Mouse (Mus musculus) T-helper 17 cell (primary cell): ENCODE data around the gene Mcm3ap.

Source experiments
- in situ Hi-C, 2 experiments: fragments of 300-600 bp; cut with MboI, MseI; formaldehyde crosslinking; loops; 1 replicate in 1 of 2; 2 replicates in 1 of 2; pipeline ENCODE4 v1.15.1; 2025; ENCODE audit warnings: high pct_unique_total_duplicates in 2 of 2

Mcm3ap gene

GRCm38 (mm10) chr10:76493527-76493926 is 24.8 kb downstream of the Mcm3ap start:
- in situ Hi-C loops: no loop called here

DNA sequence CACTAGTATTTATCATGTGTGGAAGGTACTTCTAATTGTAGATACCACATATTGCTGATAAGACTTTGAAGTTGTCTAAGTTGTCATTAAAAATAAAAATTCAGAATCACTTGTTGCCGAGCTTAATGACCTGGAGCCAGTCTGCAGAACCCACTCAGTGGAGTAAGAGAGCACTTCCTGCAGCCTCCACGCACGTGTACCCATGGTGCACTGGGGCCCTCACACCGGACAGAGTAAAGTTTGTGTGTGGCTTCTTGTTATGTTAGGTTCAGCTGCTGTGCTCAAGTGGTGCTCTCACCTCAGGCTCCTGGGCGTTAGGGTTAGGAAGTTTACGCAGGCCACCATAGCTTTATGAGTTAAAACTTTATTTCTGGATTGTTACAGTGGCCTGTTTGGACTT is 26.8 kb downstream of the Mcm3ap start:
- in situ Hi-C loops: no loop called here

DNA sequence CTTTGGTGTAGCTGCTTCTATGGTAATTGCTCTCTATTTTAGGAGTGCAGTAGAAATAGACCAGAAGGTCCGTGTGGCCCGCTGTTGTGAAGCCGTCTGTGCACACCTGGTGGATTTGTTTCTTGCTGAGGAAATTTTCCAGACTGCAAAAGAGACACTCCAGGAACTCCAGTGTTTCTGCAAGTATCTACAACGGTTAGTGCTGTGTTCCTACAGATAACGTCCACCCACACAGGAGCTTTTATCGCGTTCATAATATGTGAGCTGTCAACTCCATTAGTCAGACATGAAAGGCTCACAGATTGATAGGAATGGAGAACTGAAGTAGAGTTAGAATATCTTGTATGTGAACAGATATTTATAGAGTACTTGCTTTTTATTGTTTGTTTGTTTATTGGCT is 27.6 kb downstream of the Mcm3ap start:
- in situ Hi-C loops: no loop called here

DNA sequence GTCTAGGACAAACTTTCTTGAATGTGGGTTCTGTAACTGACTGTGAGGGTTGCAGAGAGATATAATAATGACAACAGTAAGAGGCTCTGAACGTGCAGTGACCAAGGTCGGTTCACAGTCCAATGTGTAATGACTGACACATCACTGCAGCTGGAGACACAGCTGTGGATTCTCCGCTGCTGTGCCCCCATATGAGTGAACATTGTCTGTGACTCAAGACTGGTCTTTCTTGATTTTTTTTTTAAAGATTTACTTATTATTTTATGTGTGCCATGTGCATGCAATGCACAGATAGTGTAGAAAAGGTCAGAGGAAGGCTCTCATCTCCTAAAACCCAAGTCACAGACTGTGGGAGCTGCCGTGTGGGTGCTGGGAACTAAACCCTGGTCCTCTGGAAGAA is 28.8 kb downstream of the Mcm3ap start:
- in situ Hi-C loops: no loop called here

- in situ Hi-C loops: no loop called here
Observed at GRCm38 (mm10) chr10:76504271-76504943, 35.7 kb downstream of the Mcm3ap start.

GRCm38 (mm10) chr10:76505865-76506264 is 37.1 kb downstream of the Mcm3ap start:
- in situ Hi-C loops: no loop called here

DNA sequence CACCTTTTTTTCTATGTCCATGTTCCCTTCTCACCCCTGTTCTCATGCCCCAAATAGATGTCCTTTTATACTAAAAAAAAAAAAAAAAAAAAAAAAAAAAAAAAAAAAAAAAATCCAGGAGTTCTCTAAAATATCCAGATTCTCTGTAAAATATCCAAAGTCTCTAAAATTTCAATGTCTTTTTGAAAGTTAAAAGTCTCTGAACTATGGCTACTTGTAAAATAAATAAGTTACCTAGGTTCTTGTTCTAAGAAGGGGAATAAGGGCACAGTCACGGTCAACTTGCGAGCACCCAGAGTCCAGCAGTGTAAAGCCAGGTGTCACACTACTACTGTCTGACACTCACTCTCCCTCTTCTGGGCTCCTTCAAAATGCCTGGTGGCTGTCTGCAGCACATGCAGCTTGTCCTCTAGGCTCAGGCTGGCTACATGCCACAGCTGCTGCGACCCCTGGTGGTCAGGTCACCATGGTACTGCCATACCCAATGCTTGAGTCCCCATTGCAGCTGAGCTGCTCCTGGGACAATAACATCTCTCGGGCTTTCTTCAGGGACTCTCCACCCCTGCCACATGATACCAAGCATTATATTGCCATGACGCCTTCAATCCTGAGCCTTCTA is 44.3 kb downstream of the Mcm3ap start:
- in situ Hi-C loops: no loop called here

- in situ Hi-C loops: no loop called here
Observed at GRCm38 (mm10) chr10:76530922-76531321, 62.2 kb downstream of the Mcm3ap start.

GRCm38 (mm10) chr10:76531375-76531774 is 62.6 kb downstream of the Mcm3ap start, which contains the start of gene Lss:
Lss (plus strand) TSS chr10:76531588.
- in situ Hi-C loops: no loop called here

DNA sequence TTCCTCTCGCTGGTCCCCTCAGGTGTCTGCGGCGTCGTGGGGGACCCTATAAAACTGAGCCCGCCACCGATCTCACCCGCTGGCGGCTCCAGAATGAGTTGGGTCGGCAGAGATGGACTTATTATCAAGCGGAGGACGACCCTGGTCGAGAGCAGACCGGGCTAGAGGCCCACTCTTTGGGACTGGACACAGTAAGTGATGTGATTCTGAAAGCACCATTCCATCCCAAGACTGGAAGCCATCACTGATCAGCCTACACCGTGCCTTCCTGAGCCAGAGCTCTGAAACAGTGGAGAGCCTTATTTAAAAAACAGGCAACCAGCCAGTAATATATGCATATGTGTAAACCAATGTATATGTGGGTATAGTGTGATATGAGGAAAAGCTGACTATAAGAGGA is 63.1 kb downstream of the Mcm3ap start:
- in situ Hi-C loops: no loop called here

GRCm38 (mm10) chr10:76535526-76535925 is 66.8 kb downstream of the Mcm3ap start:
- in situ Hi-C loops: no loop called here

DNA sequence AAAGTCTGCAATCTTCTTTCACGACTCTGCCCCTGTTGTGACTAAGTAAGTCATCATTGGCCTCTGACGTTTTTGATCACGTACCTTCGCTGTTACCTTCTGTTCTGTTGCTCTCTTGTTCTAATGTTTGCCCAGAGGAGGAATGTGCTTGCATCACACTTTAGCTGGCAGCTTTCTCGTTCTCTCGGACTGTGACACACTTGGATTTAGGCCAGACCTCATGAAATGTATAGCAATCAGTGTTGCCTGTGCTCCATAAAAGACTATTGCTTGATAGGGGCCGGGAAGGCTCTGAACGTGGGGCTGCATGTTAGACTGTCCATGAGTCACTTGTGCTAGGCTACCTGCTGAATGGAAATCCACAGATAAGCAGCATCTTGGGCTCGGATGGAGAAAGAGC is 68.9 kb downstream of the Mcm3ap start:
- in situ Hi-C loops: no loop called here

DNA sequence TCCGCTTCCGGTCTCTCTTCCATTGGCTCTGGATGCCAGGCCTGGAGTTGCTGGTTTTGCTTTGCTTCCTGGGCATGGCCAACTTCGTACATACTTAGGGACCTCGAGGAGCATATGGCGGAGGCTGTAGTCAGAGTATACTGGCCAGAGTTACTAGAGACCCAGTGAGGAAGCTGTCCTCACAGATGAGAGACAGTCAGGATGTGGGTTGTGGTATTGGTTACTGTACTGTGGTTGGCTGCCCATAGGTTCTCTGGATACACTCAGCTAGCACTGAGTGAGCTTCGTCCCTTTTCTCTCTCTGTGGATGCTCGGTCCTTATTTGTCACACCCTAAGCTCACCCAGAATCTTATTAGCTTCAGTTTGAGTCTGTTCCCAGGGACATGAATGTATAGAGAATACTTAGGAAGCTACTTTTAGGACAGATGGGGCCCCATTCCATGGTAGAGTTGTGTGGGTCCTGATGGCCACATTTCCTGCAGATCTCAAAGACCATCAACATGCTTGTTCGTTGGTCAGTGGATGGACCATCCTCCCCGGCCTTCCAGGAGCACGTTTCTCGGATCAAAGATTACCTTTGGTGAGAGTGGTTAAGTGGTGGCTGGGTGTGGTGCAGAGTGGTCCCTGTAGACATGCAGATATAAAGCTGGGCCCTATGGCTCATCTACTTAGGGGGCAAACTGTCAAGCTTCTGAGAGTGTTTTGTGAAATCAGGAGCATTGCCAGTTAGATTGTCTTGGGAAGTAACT is 72.8 kb downstream of the Mcm3ap start:
- in situ Hi-C loops: loop anchor here in 1 of 2 experiments (10.0 kb wide), 1 partner anchor 483 kb away; no protein-coding TSS in a partner anchor

- in situ Hi-C loops: loop anchor here in 1 of 2 experiments (10.0 kb wide), 1 partner anchor 482 kb away; no protein-coding TSS in a partner anchor
Observed at GRCm38 (mm10) chr10:76542636-76543375, 74.1 kb downstream of the Mcm3ap start.

- in situ Hi-C loops: loop anchor here in 1 of 2 experiments (10.0 kb wide), 1 partner anchor 478 kb away; no protein-coding TSS in a partner anchor
Observed at GRCm38 (mm10) chr10:76546566-76546965, 77.8 kb downstream of the Mcm3ap start.

DNA sequence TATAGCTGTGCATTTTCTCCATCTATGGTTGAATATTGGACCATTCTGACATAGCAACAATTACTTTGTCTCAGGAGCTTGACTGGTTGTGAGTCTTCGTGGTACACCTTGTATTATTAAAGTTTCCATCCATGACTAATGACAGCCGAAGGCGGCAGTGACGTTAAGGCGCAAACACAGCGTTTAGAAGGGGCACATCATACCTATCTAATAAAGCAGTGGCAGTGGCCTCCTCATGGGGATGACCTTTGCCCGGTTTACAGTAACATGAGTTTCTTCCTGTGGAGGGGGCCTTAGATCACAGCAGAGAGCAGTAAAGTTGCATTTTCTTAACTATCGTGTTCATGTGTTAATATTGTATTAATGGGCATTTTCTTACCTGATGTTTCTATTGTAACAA is 79.5 kb downstream of the Mcm3ap start:
- in situ Hi-C loops: loop anchor here in 1 of 2 experiments (10.0 kb wide), 1 partner anchor 477 kb away; no protein-coding TSS in a partner anchor

- in situ Hi-C loops: no loop called here
Observed at GRCm38 (mm10) chr10:76550458-76550857, 81.7 kb downstream of the Mcm3ap start.

- in situ Hi-C loops: no loop called here
Observed at GRCm38 (mm10) chr10:76551556-76551955, 82.8 kb downstream of the Mcm3ap start.

DNA sequence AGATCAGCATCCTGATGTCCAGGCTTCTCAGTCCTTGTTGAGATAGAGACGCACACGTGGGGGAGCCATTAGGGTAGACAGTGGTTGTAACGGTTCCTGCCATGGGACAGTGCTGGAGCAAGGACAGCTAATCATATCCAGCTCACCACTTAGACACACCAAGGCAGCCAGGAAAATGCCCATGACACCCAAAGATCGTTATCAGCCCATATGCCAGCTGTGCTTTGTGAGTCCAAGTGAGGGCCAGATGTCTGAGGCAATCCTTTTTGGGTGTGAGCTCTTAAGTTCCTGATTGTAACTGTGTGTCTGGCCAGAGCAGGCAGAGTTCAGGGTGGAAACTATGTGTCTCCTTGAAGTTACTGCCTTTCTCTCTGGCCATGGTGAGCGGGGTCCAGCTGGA is 85.3 kb downstream of the Mcm3ap start:
- in situ Hi-C loops: no loop called here

GRCm38 (mm10) chr10:76561972-76562371 is 93.2 kb downstream of the Mcm3ap start, which contains the start of gene Spatc1l:
Spatc1l (plus strand) TSS chr10:76562272.
- in situ Hi-C loops: no loop called here
